Mouse (Mus musculus): ENCODE results near the gene Susd5. TPM values are rescaled to one million over a fixed set of nuclear protein-coding genes. Genes with fewer than 3 reads are reported as not detected.

The Susd5 gene
- total and polyA plus RNA-seq, 3 experiments, result not detected

DNA sequence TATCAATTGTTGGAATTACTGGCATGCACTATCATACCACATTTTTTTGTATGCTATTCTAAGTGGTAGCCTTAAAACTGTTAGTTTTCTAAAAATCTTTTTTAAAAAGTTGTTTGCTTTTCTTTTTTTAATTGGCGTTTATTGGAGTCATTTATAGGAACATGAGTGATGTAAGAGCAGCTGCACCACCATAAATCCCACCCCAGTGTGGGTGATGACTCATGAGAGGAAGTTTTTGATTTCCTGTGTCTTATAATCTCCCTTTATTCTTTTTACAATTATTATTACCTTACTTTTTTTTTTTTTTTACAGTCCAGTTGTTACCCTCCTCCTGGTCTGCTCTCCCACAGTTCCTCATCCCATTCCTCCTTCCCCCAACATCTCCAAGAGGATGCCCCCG lies 37.9 kb downstream of the Susd5 start:
- Histone ChIP-seq H3K9me3 (replicated peaks; ENCODE audit: low read length) (no peaks in the 10 kb centered on the region), H3K27ac (ENCODE audit: insufficient read depth, low read depth) (no peak overlapping the region), H3K9ac (ENCODE audit: insufficient read depth, low read depth) (no peak overlapping the region), H3K27me3 (replicated peaks) (no peaks in the 10 kb centered on the region), H3K36me3 (replicated peaks in 1 of 2; ENCODE audit: control insufficient read depth in 1 of 2, insufficient read depth in 1 of 2, low read length in 1 of 2) (no peaks in the 10 kb centered on the region), H3K4me2 (ENCODE audit: insufficient read depth, low read depth, poor library complexity, severe bottlenecking) (no peak overlapping the region), H3K4me1 (ENCODE audit: control insufficient read depth in 1 of 2, insufficient read depth in 2 of 2) (peaks cover 0 to 2% of the 10 kb centered on the region in 2 experiments; a peak in 1 of 4 replicates), H3K79me2 (replicated peaks; ENCODE audit: control insufficient read depth, extremely low read depth, insufficient read depth, poor library complexity, severe bottlenecking) (no peaks in the 10 kb centered on the region), H3K4me3 (replicated peaks in 1 of 3; ENCODE audit: low read depth in 2 of 3, low read length in 2 of 3, poor library complexity in 1 of 3) (no peak overlapping the region)
- TF ChIP-seq MYC (IDR thresholded peaks at IDR 0.05; ENCODE audit: low read depth, low read length) (no peak), NRF1 (IDR thresholded peaks at IDR 0.05; ENCODE audit: low read depth, low read length) (no peak), JUN (IDR thresholded peaks at IDR 0.05; ENCODE audit: insufficient read depth, low read depth, low read length) (no peak), KAT2A (IDR thresholded peaks at IDR 0.05; ENCODE audit: insufficient replicate concordance, low read length) (no peak)
- dilution Hi-C loops (cut with MboI; ENCODE audit: extremely low pct_ligation_motif_present, extremely low pct_unique_long_range_greater_than_20kb, low sequenced_read_pairs), result no loop called here
- DNase-seq (ENCODE audit: extremely low read depth), result no peak
- in situ Hi-C loops (cut with MboI; ENCODE audit: low pct_ligation_motif_present, low pct_unique_long_range_greater_than_20kb, low sequenced_read_pairs), result loop anchor here (10.0 to 25.0 kb wide), 2 partner anchors 100 to 358 kb away; partner anchors contain the start of gene Clasp2

DNA sequence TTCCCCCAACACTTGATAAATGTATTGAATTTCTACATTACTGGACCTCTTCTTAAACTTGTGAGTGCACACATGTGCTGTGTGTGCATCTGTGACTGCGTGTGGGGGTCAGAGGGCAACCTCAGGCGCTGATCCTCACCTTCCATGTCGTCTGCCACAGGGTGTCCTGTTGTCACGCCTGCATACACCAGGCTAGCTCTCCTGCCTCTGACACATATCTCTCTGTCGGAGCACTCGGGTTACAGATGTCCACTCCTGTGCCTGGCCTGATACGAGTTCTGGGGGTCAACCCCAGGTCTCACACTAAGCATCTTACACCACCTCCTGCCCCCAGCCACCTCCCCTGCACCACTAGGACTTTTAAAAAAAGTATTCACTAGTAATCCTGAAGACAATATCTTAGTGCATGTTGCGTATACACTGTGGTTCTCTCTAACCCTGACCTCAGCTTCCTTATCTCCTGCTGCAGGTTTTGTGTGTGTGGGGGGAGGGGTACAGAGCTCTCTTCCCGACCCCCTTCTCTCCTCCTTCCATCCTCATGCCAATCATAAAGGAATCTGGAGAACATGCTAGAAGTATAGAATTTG lies 41.9 kb downstream of the Susd5 start:
- dilution Hi-C loops (cut with MboI; ENCODE audit: extremely low pct_ligation_motif_present, extremely low pct_unique_long_range_greater_than_20kb, low sequenced_read_pairs) (no loop called here), in situ Hi-C loops (cut with MboI; ENCODE audit: low pct_ligation_motif_present, low pct_unique_long_range_greater_than_20kb, low sequenced_read_pairs) (loop anchor here (10.0 to 25.0 kb wide), 2 partner anchors 104 to 362 kb away; partner anchors contain the start of gene Clasp2)
- TF ChIP-seq CHD2 (IDR thresholded peaks at IDR 0.05; ENCODE audit: low read length) (no peak), NRF1 (IDR thresholded peaks at IDR 0.05; ENCODE audit: low read depth, low read length) (no peak), JUN (IDR thresholded peaks at IDR 0.05; ENCODE audit: insufficient read depth, low read depth, low read length) (no peak), MAX (IDR thresholded peaks at IDR 0.05; ENCODE audit: low read length) (no peak), ZKSCAN1 (IDR thresholded peaks at IDR 0.05; ENCODE audit: borderline replicate concordance, low read depth, low read length) (no peak), BHLHE40 (IDR thresholded peaks at IDR 0.05; ENCODE audit: low read depth, low read length) (no peak), MEF2A (IDR thresholded peaks at IDR 0.05; ENCODE audit: borderline replicate concordance, low read depth, low read length) (no peak), SMC3 (IDR thresholded peaks at IDR 0.05; ENCODE audit: low read depth, low read length) (no peak), ELF1 (IDR thresholded peaks at IDR 0.05; ENCODE audit: low read depth, low read length) (no peak)

DNA sequence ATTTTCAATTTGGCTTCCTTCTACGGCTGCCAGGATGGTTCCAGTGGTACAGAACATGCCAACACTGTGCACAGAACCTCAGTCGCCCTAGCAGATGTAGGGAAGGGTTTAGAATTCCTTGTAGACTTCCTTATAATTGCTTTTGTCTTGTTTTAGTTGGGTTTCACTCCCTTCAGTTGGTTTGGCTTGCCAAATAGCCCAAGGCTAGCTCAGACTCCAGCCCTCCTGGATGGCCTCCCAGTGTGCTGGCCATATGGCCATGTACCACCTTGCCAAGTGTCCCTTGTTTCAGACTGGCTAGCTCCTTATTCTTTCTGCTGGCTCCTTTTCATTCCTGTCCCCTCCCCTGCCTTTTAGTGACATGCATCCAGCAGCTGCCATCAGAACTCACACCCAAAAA lies 53.3 kb downstream of the Susd5 start:
- H3K36me3 ChIP-seq (replicated peaks in 1 of 2; ENCODE audit: control insufficient read depth in 1 of 2, insufficient read depth in 1 of 2, low read length in 1 of 2), result peaks cover 0 to 5% of the 10 kb centered on the region in 2 experiments
- H3K4me3 ChIP-seq (replicated peaks in 1 of 3; ENCODE audit: low read depth in 2 of 3, low read length in 2 of 3, poor library complexity in 1 of 3), result no peak overlapping the region
- no peak overlapping the region for H3K27ac ChIP-seq (ENCODE audit: insufficient read depth, low read depth)
- H3K4me1 ChIP-seq (ENCODE audit: control insufficient read depth in 1 of 2, insufficient read depth in 2 of 2), result no peaks in the 10 kb centered on the region
- no peaks in the 10 kb centered on the region for H3K79me2 ChIP-seq (replicated peaks; ENCODE audit: control insufficient read depth, extremely low read depth, insufficient read depth, poor library complexity, severe bottlenecking)
- dilution Hi-C loops (cut with MboI; ENCODE audit: extremely low pct_ligation_motif_present, extremely low pct_unique_long_range_greater_than_20kb, low sequenced_read_pairs) (no loop called here), in situ Hi-C loops (cut with MboI; ENCODE audit: low pct_ligation_motif_present, low pct_unique_long_range_greater_than_20kb, low sequenced_read_pairs) (no loop called here)
- no peak overlapping the region for H3K4me2 ChIP-seq (ENCODE audit: insufficient read depth, low read depth, poor library complexity, severe bottlenecking)
- no peaks in the 10 kb centered on the region for H3K9me3 ChIP-seq (replicated peaks; ENCODE audit: low read length)
- no peaks in the 10 kb centered on the region for H3K27me3 ChIP-seq (replicated peaks)
- no peak for DNase-seq (ENCODE audit: extremely low read depth)
- no peak overlapping the region for H3K9ac ChIP-seq (ENCODE audit: insufficient read depth, low read depth)
- TF ChIP-seq SMC3 (IDR thresholded peaks at IDR 0.05; ENCODE audit: low read depth, low read length), result no peak
- TF ChIP-seq CHD2 (IDR thresholded peaks at IDR 0.05; ENCODE audit: low read length), result no peak
- no peak for TF ChIP-seq BHLHE40 (IDR thresholded peaks at IDR 0.05; ENCODE audit: low read depth, low read length)
- TF ChIP-seq CTCF (conservative IDR thresholded peaks at IDR 0.05 in 1 of 2, IDR thresholded peaks at IDR 0.05 in 1 of 2; ENCODE audit: low read depth in 2 of 2, low read length in 2 of 2), result no peak
- TF ChIP-seq MXI1 (IDR thresholded peaks at IDR 0.05; ENCODE audit: low read depth, low read length), result no peak
- no peak for TF ChIP-seq PAX5 (IDR thresholded peaks at IDR 0.05; ENCODE audit: low read length)
- no peak for TF ChIP-seq SIN3A (IDR thresholded peaks at IDR 0.05; ENCODE audit: low read length)
- TF ChIP-seq ZKSCAN1 (IDR thresholded peaks at IDR 0.05; ENCODE audit: borderline replicate concordance, low read depth, low read length), result no peak
- no peak for TF ChIP-seq HCFC1 (IDR thresholded peaks at IDR 0.05; ENCODE audit: low read depth, low read length)
- TF ChIP-seq RCOR1 (conservative IDR thresholded peaks at IDR 0.05; ENCODE audit: low read depth, low read length), result no peak
- no peak for TF ChIP-seq ETS1 (conservative IDR thresholded peaks at IDR 0.05; ENCODE audit: low read depth, low read length)
- no peak for TF ChIP-seq MEF2A (IDR thresholded peaks at IDR 0.05; ENCODE audit: borderline replicate concordance, low read depth, low read length)
- TF ChIP-seq RAD21 (IDR thresholded peaks at IDR 0.05; ENCODE audit: low read depth, low read length), result no peak
- TF ChIP-seq ZMIZ1 (IDR thresholded peaks at IDR 0.05; ENCODE audit: low read depth, low read length), result no peak
- TF ChIP-seq MAFK (IDR thresholded peaks at IDR 0.05; ENCODE audit: insufficient replicate concordance, low read length), result no peak
- no peak for TF ChIP-seq JUND (conservative IDR thresholded peaks at IDR 0.05; ENCODE audit: low read depth, low read length)
- TF ChIP-seq JUN (IDR thresholded peaks at IDR 0.05; ENCODE audit: insufficient read depth, low read depth, low read length), result no peak
- TF ChIP-seq GABPA (IDR thresholded peaks at IDR 0.05; ENCODE audit: insufficient replicate concordance, low read depth, low read length), result no peak
- TF ChIP-seq KAT2A (IDR thresholded peaks at IDR 0.05; ENCODE audit: insufficient replicate concordance, low read length), result no peak

More for the DNA sequence above, 41.9 kb downstream of the Susd5 start:
- Histone ChIP-seq H3K4me3 (replicated peaks in 1 of 3; ENCODE audit: low read depth in 2 of 3, low read length in 2 of 3, poor library complexity in 1 of 3) (no peak overlapping the region), H3K9me3 (replicated peaks; ENCODE audit: low read length) (no peaks in the 10 kb centered on the region), H3K27me3 (replicated peaks) (no peaks in the 10 kb centered on the region), H3K4me2 (ENCODE audit: insufficient read depth, low read depth, poor library complexity, severe bottlenecking) (no peak overlapping the region), H3K4me1 (ENCODE audit: control insufficient read depth in 1 of 2, insufficient read depth in 2 of 2) (0 out of 4 replicates have a peak, but pooled peaks cover 0 to 4% of the 10 kb centered on the region in 2 experiments), H3K79me2 (replicated peaks; ENCODE audit: control insufficient read depth, extremely low read depth, insufficient read depth, poor library complexity, severe bottlenecking) (no peaks in the 10 kb centered on the region), H3K27ac (ENCODE audit: insufficient read depth, low read depth) (no peak overlapping the region), H3K36me3 (replicated peaks in 1 of 2; ENCODE audit: control insufficient read depth in 1 of 2, insufficient read depth in 1 of 2, low read length in 1 of 2) (no peaks in the 10 kb centered on the region), H3K9ac (ENCODE audit: insufficient read depth, low read depth) (no peak overlapping the region)
- DNase-seq (ENCODE audit: extremely low read depth), result no peak

All from CH12.LX (cell line).